Mouse (Mus musculus) lung, postnatal 4 days (tissue): ENCODE measurements around the gene Rhoc.
"Not testable (repeated sequence)": the region's sequence is repeated elsewhere in the genome, so short reads cannot be mapped to it uniquely, and the experiment has no call there.

Experiments used
- DNase-seq, 2 experiments: peaks; one replicate each; pipeline ENCODE4 v3.0.0; 2021

The Rhoc gene

GRCm38 (mm10) chr3:104788561-104789311 lies 561 bp downstream of the Rhoc start:
- DNase-seq = peak; percentile 90 to 91

DNA sequence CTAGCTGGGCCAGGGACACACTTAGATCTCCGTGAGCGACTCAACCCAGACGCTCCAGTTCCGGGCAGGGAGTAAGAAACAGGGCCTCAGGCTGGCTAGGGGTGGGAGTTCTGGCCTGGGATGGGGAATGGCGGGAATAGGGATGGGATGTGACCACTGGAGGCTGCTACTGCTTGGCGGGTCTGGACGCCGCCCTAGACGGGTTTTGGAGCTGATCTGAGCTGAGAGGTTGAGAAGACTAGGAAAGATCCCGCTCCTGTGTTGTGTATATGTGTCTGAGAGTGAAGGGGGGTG lies 1.1 kb downstream of the Rhoc start:
- peak; percentile 52 to 56 for DNase-seq

- peak; percentile 63 to 76 for DNase-seq
These were observed 1.6 kb downstream of the Rhoc start for GRCm38 (mm10) chr3:104789822-104790221.

GRCm38 (mm10) chr3:104790401-104790937 lies 2.3 kb downstream of the Rhoc start:
- DNase-seq = peak; percentile 50 to 56

- DNase-seq = peak in 1 of 2 experiments; percentile 36
These were observed 2.8 kb downstream of the Rhoc start for GRCm38 (mm10) chr3:104791017-104791416.

DNA sequence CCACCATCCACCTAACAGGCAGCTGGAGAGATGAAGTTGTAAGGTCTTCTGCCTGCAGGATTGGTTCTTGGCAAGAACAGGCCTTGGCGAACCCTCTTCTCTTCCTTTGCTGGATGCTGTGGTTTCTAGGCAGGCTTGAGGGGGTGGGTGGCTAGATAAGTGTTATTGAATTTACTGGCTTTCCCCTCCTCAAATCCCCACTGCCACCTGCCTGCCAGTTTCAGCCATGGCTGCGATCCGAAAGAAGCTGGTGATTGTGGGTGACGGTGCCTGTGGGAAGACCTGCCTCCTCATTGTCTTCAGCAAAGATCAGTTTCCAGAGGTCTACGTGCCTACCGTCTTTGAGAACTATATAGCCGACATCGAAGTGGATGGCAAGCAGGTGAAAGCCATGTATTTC lies 3.5 kb downstream of the Rhoc start:
- DNase-seq = no peak

DNA sequence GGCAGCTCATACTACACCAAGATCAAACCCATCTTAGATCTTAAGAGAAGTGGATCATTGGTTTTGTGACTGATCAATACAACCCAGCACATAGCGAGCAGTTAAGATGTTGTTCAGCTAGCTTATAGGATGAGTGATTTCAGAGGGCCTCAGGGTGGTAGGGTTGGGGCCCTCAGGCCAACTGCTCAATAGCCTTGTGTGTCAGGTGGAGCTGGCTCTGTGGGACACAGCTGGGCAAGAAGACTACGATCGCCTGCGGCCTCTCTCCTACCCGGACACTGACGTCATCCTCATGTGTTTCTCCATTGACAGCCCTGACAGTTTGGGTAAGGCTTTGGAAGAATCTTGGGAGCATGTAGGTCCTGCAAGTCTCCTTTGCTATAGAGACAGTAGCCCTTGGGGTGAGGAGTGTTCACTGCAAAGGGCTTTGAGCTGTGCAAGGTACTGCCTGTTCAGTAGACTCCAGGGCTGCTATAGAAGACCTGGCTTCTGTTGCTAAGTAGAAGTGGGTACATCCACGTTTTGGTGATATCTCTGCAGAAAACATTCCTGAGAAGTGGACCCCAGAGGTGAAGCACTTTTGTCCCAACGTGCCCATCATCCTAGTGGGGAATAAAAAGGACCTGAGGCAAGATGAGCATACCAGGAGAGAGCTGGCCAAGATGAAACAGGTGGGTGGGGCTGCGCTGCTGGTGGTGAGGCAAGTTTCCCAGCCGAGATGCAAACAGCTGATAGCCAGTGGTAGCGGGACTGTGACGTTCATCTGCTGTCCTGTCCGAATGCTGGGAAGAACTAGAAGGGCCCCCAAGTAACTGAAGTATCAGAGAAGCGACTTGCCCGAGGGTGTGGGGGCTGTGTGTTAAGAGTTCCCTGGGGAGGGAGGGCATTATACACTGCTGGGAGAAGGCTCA lies 4.4 kb downstream of the Rhoc start:
- DNase-seq = peak in 1 of 2 experiments; percentile 34

GRCm38 (mm10) chr3:104793871-104794828 lies 6.0 kb downstream of the Rhoc start:
- peak; percentile 98 for DNase-seq

DNA sequence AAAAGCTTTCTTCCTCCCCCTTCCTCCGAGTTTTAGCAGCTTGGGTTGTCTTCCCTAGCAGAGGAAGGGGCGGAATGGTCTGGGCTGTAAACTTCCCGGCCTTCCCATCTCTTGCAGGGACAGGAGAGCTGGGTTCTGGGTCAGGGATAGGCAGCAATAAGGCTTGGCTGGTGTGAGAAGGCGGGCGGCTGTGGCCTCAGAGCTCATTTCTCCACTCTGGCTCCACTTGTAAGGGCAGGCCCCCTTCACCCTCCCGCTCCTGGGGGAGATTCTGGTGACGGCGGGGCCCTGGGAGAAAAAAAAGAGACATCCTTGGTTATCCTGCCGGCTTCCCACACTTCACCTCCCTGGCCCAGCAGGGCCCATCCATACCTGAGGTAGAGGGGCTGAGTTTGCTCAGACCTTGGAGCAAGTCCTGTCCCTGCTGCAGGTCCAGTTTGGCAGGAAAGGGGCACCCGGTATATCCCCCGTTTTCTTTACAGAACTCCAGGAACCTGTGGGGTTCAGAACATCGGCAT lies 6.8 kb downstream of the Rhoc start:
- peak in 1 of 2 experiments; percentile 33 for DNase-seq

GRCm38 (mm10) chr3:104795661-104796340 lies 7.6 kb downstream of the Rhoc start:
- no peak for DNase-seq

- DNase-seq = peak; percentile 47 to 61
These were observed 8.4 kb downstream of the Rhoc start for GRCm38 (mm10) chr3:104796430-104797082.

DNA sequence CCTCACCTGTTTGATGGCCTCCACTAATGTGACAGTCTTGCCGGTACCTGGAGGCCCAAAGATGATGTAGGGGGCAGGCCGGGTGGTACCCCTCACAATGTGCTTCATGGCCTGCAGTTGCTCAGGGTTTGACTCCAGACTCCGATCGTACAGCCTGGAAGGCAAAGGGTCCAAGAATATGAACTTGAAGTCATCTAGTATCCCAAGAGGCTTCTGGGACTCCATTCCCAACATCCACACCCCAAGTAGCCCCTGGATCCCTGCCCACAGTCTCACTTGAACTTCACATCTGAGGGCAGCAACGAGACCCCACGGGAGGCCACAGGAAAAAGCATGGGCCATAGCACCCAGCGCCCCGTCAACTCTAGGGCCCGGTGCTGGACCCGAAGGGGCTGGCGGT lies 12.5 kb downstream of the Rhoc start:
- no peak for DNase-seq

DNA sequence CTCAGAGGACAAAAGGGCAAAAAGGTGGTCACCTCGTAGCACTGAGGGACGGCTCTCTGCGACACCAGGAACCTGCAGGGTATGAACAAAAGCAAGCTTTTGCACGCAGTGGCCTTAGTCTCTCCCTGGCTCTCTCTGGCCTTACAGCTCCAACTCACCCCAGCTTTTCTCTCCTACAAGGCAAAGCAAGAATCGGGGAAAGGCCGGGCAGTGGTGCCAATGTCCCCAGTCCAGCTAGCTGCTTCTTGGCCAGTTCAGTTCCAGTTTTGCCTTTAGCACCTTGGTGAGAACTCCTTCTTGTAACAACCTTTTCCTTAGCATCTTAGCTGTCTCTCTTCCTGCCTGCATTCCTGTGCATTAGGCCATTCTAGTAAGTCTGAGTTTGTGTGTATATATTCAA lies 13.3 kb downstream of the Rhoc start:
- DNase-seq = no peak

- DNase-seq = no peak
These were observed 16.1 kb downstream of the Rhoc start for GRCm38 (mm10) chr3:104804312-104804711.

DNA sequence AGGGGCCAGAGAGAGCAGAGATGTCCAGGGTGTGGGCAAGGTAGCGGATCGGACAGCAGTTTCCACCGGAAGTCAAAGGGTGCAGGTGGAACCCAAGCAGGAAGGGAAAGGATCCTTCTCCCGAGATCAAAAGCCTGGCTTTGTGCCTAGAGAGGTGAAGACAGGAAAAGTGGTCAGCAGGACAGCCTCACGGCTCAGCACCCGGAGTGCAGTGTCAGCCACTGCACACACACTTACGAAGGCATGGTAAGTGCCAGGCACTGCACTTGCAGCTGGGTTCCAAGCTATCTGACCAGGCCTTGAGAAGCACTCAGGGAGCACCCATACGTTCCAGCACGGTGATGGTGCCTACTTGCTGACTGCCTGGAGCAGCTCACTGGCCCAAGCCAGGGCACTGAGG lies 17.4 kb downstream of the Rhoc start:
- DNase-seq = no peak

- DNase-seq = peak in 1 of 2 experiments; percentile 28
These were observed 23.6 kb downstream of the Rhoc start for GRCm38 (mm10) chr3:104811752-104812151.

DNA sequence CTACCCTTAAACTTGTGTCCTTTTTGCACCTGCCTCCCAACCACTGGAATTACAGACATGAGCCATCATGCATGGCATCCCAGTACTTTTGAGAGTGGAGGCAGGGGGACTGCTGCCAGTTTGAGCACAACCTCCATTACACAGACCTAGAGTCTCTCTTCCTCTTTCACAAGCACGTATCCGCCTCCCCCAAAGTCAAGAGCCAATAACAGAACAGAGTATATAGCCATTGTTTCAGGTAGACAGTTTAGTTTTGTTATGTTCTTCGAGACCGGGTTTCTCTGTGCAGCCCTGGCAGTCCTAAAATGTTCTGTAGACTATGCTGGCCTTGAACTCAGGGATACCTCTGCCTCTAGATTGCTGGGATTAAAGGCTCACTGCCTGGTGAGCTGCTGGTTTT lies 24.1 kb downstream of the Rhoc start:
- DNase-seq = no peak

DNA sequence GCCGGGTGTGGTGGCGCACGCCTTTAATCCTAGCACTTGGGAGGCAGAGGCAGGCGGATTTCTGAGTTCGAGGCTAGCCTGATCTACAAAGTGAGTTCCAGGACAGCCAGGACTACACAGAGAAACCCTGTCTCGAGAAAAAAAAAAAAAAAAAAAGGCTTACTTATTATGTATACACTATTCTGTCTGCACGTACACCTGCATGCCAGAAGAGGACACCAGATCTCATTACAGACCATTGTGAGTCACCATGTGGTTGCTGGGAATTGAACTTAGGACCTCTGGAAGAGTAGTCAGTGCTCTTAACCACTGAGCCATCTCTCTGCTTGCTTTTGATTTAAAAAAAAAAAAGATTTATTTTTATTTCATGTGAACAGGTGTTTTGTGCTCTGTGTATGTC lies 25.1 kb downstream of the Rhoc start:
- not testable (repeated sequence) for DNase-seq

- DNase-seq = no peak
These were observed 26.6 kb downstream of the Rhoc start for GRCm38 (mm10) chr3:104814746-104815145.

DNA sequence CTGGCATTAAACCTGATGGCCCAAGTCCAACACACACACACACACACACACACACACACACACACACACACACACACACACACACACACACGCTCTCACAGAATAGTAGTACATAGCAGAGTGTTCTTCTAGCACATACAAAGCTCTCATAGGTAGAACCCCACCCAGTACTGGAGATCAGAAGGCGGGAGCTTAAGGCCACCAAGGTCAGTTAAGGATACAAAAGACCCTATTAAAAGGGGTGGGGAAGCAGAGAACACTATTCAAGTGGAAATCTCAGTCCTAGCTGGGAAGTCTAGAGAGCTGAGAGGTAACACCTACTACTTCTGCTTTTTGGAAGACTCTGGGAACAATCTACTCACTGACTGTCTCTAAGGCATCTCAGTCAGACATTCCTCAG lies 27.2 kb downstream of the Rhoc start:
- DNase-seq = no peak

GRCm38 (mm10) chr3:104816130-104816529 lies 28.0 kb downstream of the Rhoc start:
- DNase-seq = no peak
